Mouse (Mus musculus) kidney, embryonic 15.5 days (tissue): ENCODE measurements around the gene Schip1. TPM values are rescaled to one million over a fixed set of nuclear protein-coding genes. Genes with fewer than 3 reads are reported as not detected.

Source experiments
- ATAC-seq: fragments of 200-750 bp; cut with Nextera tagmentation; replicated peaks from 2 replicates; pipeline ENCODE4 v1.8.0; 2017; ENCODE audit warnings: moderate TSS enrichment; ENCODE audit not compliant: low FRiP score
- H3K27ac ChIP-seq: fragments of 300-500 bp; sonication (generic); 2 replicates; pipeline ENCODE4 v1.5.1; 2015; ENCODE audit warnings: mild to moderate bottlenecking, inconsistent platforms
- H3K27me3 ChIP-seq: fragments of 300-500 bp; sonication (generic); 2 replicates; pipeline ENCODE4 v1.6.1; 2015; ENCODE audit warnings: inconsistent platforms
- H3K36me3 ChIP-seq: fragments of 300-500 bp; sonication (generic); 2 replicates; pipeline ENCODE4 v1.6.1; 2015; ENCODE audit warnings: inconsistent platforms
- H3K4me1 ChIP-seq: fragments of 300-500 bp; sonication (generic); 2 replicates; pipeline ENCODE4 v1.6.1; 2015; ENCODE audit warnings: inconsistent platforms
- H3K4me2 ChIP-seq: fragments of 300-500 bp; sonication (generic); 2 replicates; pipeline ENCODE4 v1.6.1; 2015; ENCODE audit warnings: moderate library complexity, mild to moderate bottlenecking, inconsistent platforms
- H3K4me3 ChIP-seq: fragments of 300-500 bp; sonication (generic); replicated peaks from 2 replicates; pipeline ENCODE4 v1.5.1; 2015; ENCODE audit warnings: mild to moderate bottlenecking, inconsistent platforms
- H3K9ac ChIP-seq: fragments of 300-500 bp; sonication (generic); 2 replicates; pipeline ENCODE4 v1.6.1; 2015; ENCODE audit warnings: mild to moderate bottlenecking, inconsistent platforms
- H3K9me3 ChIP-seq: fragments of 300-500 bp; sonication (generic); replicated peaks from 2 replicates; pipeline ENCODE4 v1.6.1; 2016; ENCODE audit warnings: inconsistent platforms
- WGBS: fragments of 180-500 bp; shearing (Covaris S2); methylation state at CpG from one replicate; pipeline ENCODE4 v1.1.7; 2015; ENCODE audit warnings: mixed read lengths; 5-methylcytosine and 5-hydroxymethylcytosine counted together
- polyA plus RNA-seq: library from polyadenylated mRNA; unstranded; fragments of >200 nt; fragmentation: Nextera tagmentation; extraction: Ambion mirVana; gene quantifications from 2 replicates; pipeline ENCODE4 v1.2.1, GENCODE M21; 2015

Gene Schip1
- polyA plus RNA-seq, 1 experiment from 2014 or later = 51.3 TPM

GRCm38 (mm10) chr3:68572249-68573225 lies 507.9 kb downstream of the Schip1 start:
- Histone ChIP-seq H3K4me3 (peak overlapping the region; percentile 40), H3K27ac (peak overlapping the region; percentile 75), H3K9me3 (no peaks in the 10 kb centered on the region), H3K4me2 (peak overlapping the region; percentile 63), H3K36me3 (no peaks in the 10 kb centered on the region), H3K27me3 (no peaks in the 10 kb centered on the region), H3K9ac (peak overlapping the region; percentile 27; the same call in 1 of the 2 replicates), H3K4me1 (peaks cover 45% of the 10 kb centered on the region)
- ATAC-seq = peak; percentile 79
- WGBS = 18% methylated on average over 28 of the region's 28 CpGs

DNA sequence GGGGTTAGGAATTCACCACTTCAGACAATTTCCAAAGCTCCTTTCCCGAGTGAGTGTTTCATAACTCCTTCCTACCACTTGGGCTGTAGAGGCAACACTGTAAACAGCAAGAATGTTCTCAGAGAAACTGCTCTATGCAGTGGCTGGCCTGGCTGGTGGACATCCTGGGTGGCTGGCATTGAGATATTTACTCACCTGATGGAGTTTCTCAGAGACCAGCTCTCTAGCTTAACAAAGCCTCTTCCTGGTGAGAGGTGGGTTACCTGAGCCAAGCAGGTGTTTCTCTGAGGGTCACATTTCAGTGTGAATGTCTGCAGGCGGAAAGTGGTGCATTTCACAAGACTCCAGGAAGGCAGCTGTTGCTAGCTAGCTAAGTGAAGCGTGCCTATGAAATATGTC lies 508.6 kb downstream of the Schip1 start:
- no peak for ATAC-seq
- Histone ChIP-seq H3K9ac (no peak overlapping the region), H3K4me2 (0 out of 2 replicates have a peak overlapping the region, but pooled peaks have one; percentile 3), H3K4me3 (no peak overlapping the region), H3K9me3 (no peaks in the 10 kb centered on the region), H3K27me3 (no peaks in the 10 kb centered on the region), H3K27ac (0 out of 2 replicates have a peak overlapping the region, but pooled peaks have one; percentile 18), H3K36me3 (no peaks in the 10 kb centered on the region), H3K4me1 (peaks cover 45% of the 10 kb centered on the region)
- WGBS = 58% methylated on average over 3 of the region's 3 CpGs

GRCm38 (mm10) chr3:68574097-68574496 lies 509.5 kb downstream of the Schip1 start:
- Histone ChIP-seq H3K9ac (no peak overlapping the region), H3K27ac (no peak overlapping the region), H3K4me2 (0 out of 2 replicates have a peak overlapping the region, but pooled peaks have one; percentile 6), H3K4me1 (peaks cover 45% of the 10 kb centered on the region), H3K9me3 (no peaks in the 10 kb centered on the region), H3K36me3 (no peaks in the 10 kb centered on the region), H3K27me3 (no peaks in the 10 kb centered on the region), H3K4me3 (no peak overlapping the region)
- no peak for ATAC-seq
- 35% methylated on average over 8 of the region's 8 CpGs for WGBS

DNA sequence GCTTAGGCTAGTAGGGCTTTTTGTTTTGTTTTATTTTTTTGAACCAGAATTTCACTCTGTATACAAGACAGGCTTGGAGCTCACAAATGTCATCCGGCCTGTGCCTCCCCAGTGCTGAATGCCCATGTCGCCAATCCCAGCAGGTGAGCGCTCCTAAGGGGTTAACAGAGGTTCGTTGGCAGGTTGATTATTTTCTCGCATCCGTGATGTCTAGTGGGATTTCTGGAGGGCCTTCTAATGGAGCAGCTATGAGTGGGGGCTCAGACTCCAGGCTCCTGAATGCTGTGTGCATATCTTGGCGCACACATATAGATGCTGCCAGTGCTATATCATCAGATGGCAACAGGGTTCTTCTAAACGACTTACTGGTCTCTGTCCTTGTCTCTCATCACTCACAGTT lies 510.0 kb downstream of the Schip1 start:
- Histone ChIP-seq H3K4me3 (no peak overlapping the region), H3K4me2 (no peak overlapping the region), H3K9me3 (no peaks in the 10 kb centered on the region), H3K27me3 (no peaks in the 10 kb centered on the region), H3K36me3 (no peaks in the 10 kb centered on the region), H3K4me1 (peaks cover 47% of the 10 kb centered on the region), H3K9ac (no peak overlapping the region), H3K27ac (no peak overlapping the region)
- ATAC-seq = no peak
- WGBS = 74% methylated on average over 8 of the region's 8 CpGs

- Histone ChIP-seq H3K27ac (no peak overlapping the region), H3K4me2 (0 out of 2 replicates have a peak overlapping the region, but pooled peaks have one; percentile 15), H3K4me3 (no peak overlapping the region), H3K9ac (no peak overlapping the region), H3K9me3 (no peaks in the 10 kb centered on the region), H3K27me3 (no peaks in the 10 kb centered on the region), H3K4me1 (peaks cover 47% of the 10 kb centered on the region), H3K36me3 (no peaks in the 10 kb centered on the region)
- WGBS = 63% methylated on average over 10 of the region's 10 CpGs
- no peak for ATAC-seq
These were observed 511.2 kb downstream of the Schip1 start for GRCm38 (mm10) chr3:68575636-68576340.

DNA sequence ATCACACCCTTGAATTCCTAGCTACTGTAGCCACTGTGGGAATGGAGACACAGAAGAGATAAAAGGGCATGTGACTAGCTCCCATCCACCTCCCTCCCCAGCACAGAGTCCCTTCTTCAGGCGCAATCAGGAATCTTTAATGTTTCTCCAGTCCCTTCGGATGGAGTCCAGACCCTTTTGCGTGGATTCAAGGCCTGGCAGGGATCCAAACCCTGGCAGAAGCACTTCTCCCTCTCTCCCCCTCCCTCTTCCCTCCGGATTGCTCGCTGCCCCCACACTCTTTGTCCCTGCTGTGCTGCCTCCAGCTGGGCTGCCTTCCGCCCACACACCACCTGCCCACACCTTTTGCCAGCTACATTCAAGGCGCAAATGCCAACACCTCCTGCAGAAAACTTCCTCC lies 511.8 kb downstream of the Schip1 start:
- peaks cover 47% of the 10 kb centered on the region for H3K4me1 ChIP-seq
- H3K4me3 ChIP-seq = no peak overlapping the region
- 10% methylated on average over 7 of the region's 7 CpGs for WGBS
- no peak overlapping the region for H3K27ac ChIP-seq
- H3K4me2 ChIP-seq = 0 out of 2 replicates have a peak overlapping the region, but pooled peaks have one; percentile 15
- H3K9ac ChIP-seq = no peak overlapping the region; the same call in 1 of the 2 replicates
- no peaks in the 10 kb centered on the region for H3K36me3 ChIP-seq
- H3K9me3 ChIP-seq = no peaks in the 10 kb centered on the region
- no peaks in the 10 kb centered on the region for H3K27me3 ChIP-seq
- 0 out of 2 replicates have a peak, but pooled peaks have one; percentile 38 for ATAC-seq

- Histone ChIP-seq H3K27ac (no peak overlapping the region), H3K9me3 (no peaks in the 10 kb centered on the region), H3K4me3 (no peak overlapping the region), H3K27me3 (no peaks in the 10 kb centered on the region), H3K9ac (no peak overlapping the region), H3K4me2 (no peak overlapping the region), H3K36me3 (no peaks in the 10 kb centered on the region), H3K4me1 (peaks cover 47% of the 10 kb centered on the region)
- 50% methylated on average over 5 of the region's 5 CpGs for WGBS
- no peak for ATAC-seq
These were observed 512.3 kb downstream of the Schip1 start for GRCm38 (mm10) chr3:68576948-68577347.

DNA sequence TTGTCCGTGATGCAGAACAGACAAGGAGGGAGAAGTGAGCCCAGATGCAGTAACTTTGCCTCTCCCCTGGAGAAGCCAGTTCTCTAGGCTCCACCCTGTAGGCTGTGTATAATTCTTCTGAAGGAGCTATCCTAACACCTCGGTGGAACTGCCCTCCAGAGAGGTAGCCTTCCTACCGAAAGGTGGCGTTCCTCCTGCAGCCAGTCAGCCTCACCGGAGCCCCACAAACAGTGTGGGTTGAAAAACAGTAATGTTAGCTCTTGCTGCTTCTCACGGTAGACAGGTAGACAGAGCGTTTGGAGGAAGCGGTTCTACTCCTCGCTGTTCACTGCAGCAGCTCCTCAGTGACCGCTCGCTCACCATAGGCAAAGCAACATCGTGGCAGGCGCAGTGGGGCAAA lies 517.0 kb downstream of the Schip1 start:
- Histone ChIP-seq H3K4me2 (no peak overlapping the region), H3K27me3 (no peaks in the 10 kb centered on the region), H3K27ac (no peak overlapping the region), H3K4me1 (peaks cover 40% of the 10 kb centered on the region), H3K4me3 (no peak overlapping the region), H3K9ac (no peak overlapping the region), H3K36me3 (no peaks in the 10 kb centered on the region), H3K9me3 (no peaks in the 10 kb centered on the region)
- 69% methylated on average over 13 of the region's 13 CpGs for WGBS
- no peak for ATAC-seq

- Histone ChIP-seq H3K9ac (no peak overlapping the region), H3K4me1 (peaks cover 41% of the 10 kb centered on the region), H3K36me3 (no peaks in the 10 kb centered on the region), H3K9me3 (no peaks in the 10 kb centered on the region), H3K4me2 (0 out of 2 replicates have a peak overlapping the region, but pooled peaks have one; percentile 39), H3K27me3 (no peaks in the 10 kb centered on the region), H3K27ac (peak overlapping the region; percentile 78), H3K4me3 (no peak overlapping the region)
- no peak for ATAC-seq
- WGBS = 79% methylated on average over 12 of the region's 12 CpGs
These were observed 517.6 kb downstream of the Schip1 start for GRCm38 (mm10) chr3:68582103-68582740.

- H3K27ac ChIP-seq = peak overlapping the region; percentile 78
- peaks cover 50% of the 10 kb centered on the region for H3K4me1 ChIP-seq
- 25% methylated on average over 14 of the region's 14 CpGs for WGBS
- peak overlapping the region; percentile 39 for H3K4me2 ChIP-seq
- no peak overlapping the region for H3K4me3 ChIP-seq
- no peaks in the 10 kb centered on the region for H3K9me3 ChIP-seq
- H3K36me3 ChIP-seq = no peaks in the 10 kb centered on the region
- no peaks in the 10 kb centered on the region for H3K27me3 ChIP-seq
- no peak for ATAC-seq
- 0 out of 2 replicates have a peak overlapping the region, but pooled peaks have one; percentile 17 for H3K9ac ChIP-seq
These were observed 518.6 kb downstream of the Schip1 start for GRCm38 (mm10) chr3:68583031-68583693.
